Mouse (Mus musculus) stomach, embryonic 16.5 days (tissue): ENCODE data around the gene Cbx8. TPM values are rescaled to one million over a fixed set of nuclear protein-coding genes. Genes with fewer than 3 reads are reported as not detected.

ENCODE experiments used
- polyA plus RNA-seq: library from polyadenylated mRNA; unstranded; fragments of >200 nt; fragmentation: Nextera tagmentation; extraction: Ambion mirVana; gene quantifications from 2 replicates; pipeline ENCODE4 v1.2.1, GENCODE M21; 2015

Cbx8 gene
- polyA plus RNA-seq, 1 experiment from 2014 or later, result 6.4 TPM

Other genes starting within 250 kb of the Cbx8 start
- 1.1 and 1.5 TPM in 2 replicates for gene Rbfox3, start 129.4 kb downstream of the Cbx8 start, polyA plus RNA-seq
- gene Enpp7, start 52.8 kb downstream of the Cbx8 start, polyA plus RNA-seq, result not detected in 2 replicates
- 15.2 and 16.5 TPM in 2 replicates for gene Cbx2, start 18.0 kb downstream of the Cbx8 start, polyA plus RNA-seq
- gene Cbx4, start 45.3 kb upstream of the Cbx8 start, polyA plus RNA-seq, result 8.5 and 10.1 TPM in 2 replicates
- 13.6 and 14.8 TPM in 2 replicates for gene Tbc1d16, start 187.5 kb upstream of the Cbx8 start, polyA plus RNA-seq
- gene Ccdc40, start 187.6 kb upstream of the Cbx8 start, polyA plus RNA-seq, result 2.3 and 2.4 TPM in 2 replicates
- 74.7 and 85.1 TPM in 2 replicates for gene Gaa, start 226.9 kb upstream of the Cbx8 start, polyA plus RNA-seq